Comparison of ENCODE assay signal across 18 mouse cellular contexts in the genomic region with DNA sequence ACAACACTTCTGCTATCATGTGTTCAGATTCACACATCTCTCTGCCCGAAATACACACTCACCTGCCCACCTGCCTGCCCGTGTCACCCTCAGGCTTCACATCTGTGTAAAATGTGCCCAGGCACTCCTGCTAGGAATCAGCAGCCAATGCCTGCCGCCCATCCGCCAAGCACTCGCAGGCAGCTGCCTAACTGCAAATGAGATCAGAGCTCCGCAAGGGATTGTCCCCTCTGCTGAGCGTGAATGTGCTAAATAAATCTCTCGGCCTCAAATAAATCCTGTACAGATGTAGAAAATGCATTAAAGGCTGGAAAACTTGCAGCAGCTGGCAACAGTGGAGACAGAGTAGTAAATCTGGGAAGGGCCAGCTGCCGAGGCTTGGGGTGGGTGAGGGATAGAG. TPM values are rescaled to one million over a fixed set of nuclear protein-coding genes. Genes with fewer than 3 reads are reported as not detected.
DNase-seq lines count a peak whose midpoint lies in the region; ATAC-seq lines count a peak whose summit lies in the region.
"Had no signal": no experiment of that assay in that cellular context is flagged by ENCODE, and none has a peak within 500 bp of the region (broad histone marks: within the 10 kb centered on the region; RNA-seq: fewer than 3 reads in every experiment).

No protein-coding gene starts in this region.

- DNase-seq in hindbrain, embryonic 10.5 days (ENCODE audit: low spot score) = no peak
- DNase-seq in midbrain, embryonic 14.5 days = peak; percentile 55
- DNase-seq in midbrain, embryonic 10.5 days (ENCODE audit: low spot score) = no peak
- no peak for DNase-seq in adrenal gland, postnatal 25 days
- DNase-seq in adrenal gland, postnatal 4 days (ENCODE audit: low spot score in 2 of 2) = no peak
- DNase-seq: adrenal gland, adult 2 months; B cell, adult 2 months; cerebellum, postnatal 14 days; gastrocnemius, postnatal 14 days; heart, postnatal 36 days; kidney, adult 18-20 months had no signal

- no peak overlapping the region for H3K4me2 ChIP-seq in hindbrain, embryonic 13.5 days
- no peak overlapping the region for H3K4me2 ChIP-seq in midbrain, embryonic 14.5 days (ENCODE audit: low read length)
- H3K4me2 ChIP-seq in hindbrain, embryonic 16.5 days (ENCODE audit: low read length) = no peak overlapping the region
- H3K4me2 ChIP-seq in neural tube, embryonic 15.5 days = 0 out of 2 replicates have a peak overlapping the region, but pooled peaks have one; percentile 5
- H3K4me2 ChIP-seq: heart, embryonic 11.5 days; lung, embryonic 15.5 days had no signal

- peak overlapping the region; percentile 55 for H3K27ac ChIP-seq in hindbrain, embryonic 13.5 days
- H3K27ac ChIP-seq in hindbrain, embryonic 10.5 days = no peak overlapping the region
- H3K27ac ChIP-seq in midbrain, embryonic 14.5 days (replicated peaks; ENCODE audit: low read depth, low read length) = no peak overlapping the region
- no peak overlapping the region for H3K27ac ChIP-seq in midbrain, embryonic 10.5 days (replicated peaks)
- H3K27ac ChIP-seq in hindbrain, embryonic 16.5 days (ENCODE audit: low read depth, low read length) = peak overlapping the region; percentile 13; the same call in 1 of the 2 replicates
- H3K27ac ChIP-seq in neural tube, embryonic 15.5 days (replicated peaks) = peak overlapping the region; percentile 71
- H3K27ac ChIP-seq: forebrain, embryonic 10.5 days; lung, embryonic 15.5 days had no signal

- H3K9ac ChIP-seq in hindbrain, embryonic 13.5 days = no peak overlapping the region
- H3K9ac ChIP-seq in midbrain, embryonic 14.5 days (replicated peaks; ENCODE audit: low read length) = no peak overlapping the region
- H3K9ac ChIP-seq in hindbrain, embryonic 16.5 days (ENCODE audit: low read depth, low read length) = no peak overlapping the region
- H3K9ac ChIP-seq in neural tube, embryonic 15.5 days (replicated peaks) = no peak overlapping the region
- H3K9ac ChIP-seq: lung, embryonic 15.5 days had no signal

- no peaks in the 10 kb centered on the region for H3K36me3 ChIP-seq in hindbrain, embryonic 13.5 days
- no peaks in the 10 kb centered on the region for H3K36me3 ChIP-seq in hindbrain, embryonic 10.5 days
- H3K36me3 ChIP-seq in midbrain, embryonic 14.5 days (ENCODE audit: control insufficient read depth, insufficient read depth, low read length) = no peaks in the 10 kb centered on the region
- no peaks in the 10 kb centered on the region for H3K36me3 ChIP-seq in midbrain, embryonic 10.5 days
- H3K36me3 ChIP-seq in hindbrain, embryonic 16.5 days (ENCODE audit: control insufficient read depth, insufficient read depth, low read length) = no peaks in the 10 kb centered on the region
- no peaks in the 10 kb centered on the region for H3K36me3 ChIP-seq in neural tube, embryonic 15.5 days
- H3K36me3 ChIP-seq: forebrain, embryonic 10.5 days; lung, embryonic 15.5 days had no signal

- 47% methylated on average over 9 of the region's 9 CpGs for WGBS in hindbrain, embryonic 13.5 days
- 64% methylated on average over 9 of the region's 9 CpGs for WGBS in hindbrain, embryonic 10.5 days
- 57% methylated on average over 9 of the region's 9 CpGs for WGBS in midbrain, embryonic 14.5 days
- WGBS in midbrain, embryonic 10.5 days = 58% methylated on average over 9 of the region's 9 CpGs
- 47% methylated on average over 9 of the region's 9 CpGs for WGBS in hindbrain, embryonic 16.5 days
- 37% methylated on average over 9 of the region's 9 CpGs for WGBS in neural tube, embryonic 15.5 days

- H3K4me3 ChIP-seq in hindbrain, embryonic 13.5 days = no peak overlapping the region
- H3K4me3 ChIP-seq in hindbrain, embryonic 10.5 days = no peak overlapping the region
- H3K4me3 ChIP-seq in midbrain, embryonic 14.5 days (replicated peaks; ENCODE audit: low read depth, low read length) = no peak overlapping the region
- no peak overlapping the region for H3K4me3 ChIP-seq in midbrain, embryonic 10.5 days
- H3K4me3 ChIP-seq in hindbrain, embryonic 16.5 days (ENCODE audit: low read length) = no peak overlapping the region
- no peak overlapping the region for H3K4me3 ChIP-seq in neural tube, embryonic 15.5 days (replicated peaks)
- H3K4me3 ChIP-seq: forebrain, embryonic 10.5 days; lung, embryonic 15.5 days had no signal

- 0 out of 2 replicates have a peak, but pooled peaks have one; percentile 33 for ATAC-seq in hindbrain, embryonic 13.5 days (ENCODE audit: low FRiP score)
- ATAC-seq in midbrain, embryonic 14.5 days (ENCODE audit: low FRiP score, low TSS enrichment) = no peak
- ATAC-seq in hindbrain, embryonic 16.5 days = no peak; the same call in 1 of the 2 replicates
- ATAC-seq in neural tube, embryonic 15.5 days (ENCODE audit: low FRiP score) = peak; percentile 78

- H3K9me3 ChIP-seq in hindbrain, embryonic 13.5 days = no peaks in the 10 kb centered on the region
- H3K9me3 ChIP-seq in hindbrain, embryonic 10.5 days = no peaks in the 10 kb centered on the region
- H3K9me3 ChIP-seq in midbrain, embryonic 14.5 days (ENCODE audit: control insufficient read depth, low read length) = no peaks in the 10 kb centered on the region
- no peaks in the 10 kb centered on the region for H3K9me3 ChIP-seq in midbrain, embryonic 10.5 days (replicated peaks)
- no peaks in the 10 kb centered on the region for H3K9me3 ChIP-seq in hindbrain, embryonic 16.5 days (ENCODE audit: control insufficient read depth, low read length)
- no peaks in the 10 kb centered on the region for H3K9me3 ChIP-seq in neural tube, embryonic 15.5 days (replicated peaks)
- H3K9me3 ChIP-seq: forebrain, embryonic 10.5 days; lung, embryonic 15.5 days had no signal

- H3K27me3 ChIP-seq in hindbrain, embryonic 13.5 days = no peaks in the 10 kb centered on the region
- H3K27me3 ChIP-seq in hindbrain, embryonic 10.5 days (ENCODE audit: insufficient read depth, poor library complexity, severe bottlenecking) = peaks cover 14% of the 10 kb centered on the region; the same call in 1 of the 2 replicates
- no peaks in the 10 kb centered on the region for H3K27me3 ChIP-seq in midbrain, embryonic 14.5 days (ENCODE audit: control insufficient read depth, insufficient read depth, low read length)
- peaks cover 4% of the 10 kb centered on the region; the same call in 1 of the 2 replicates for H3K27me3 ChIP-seq in midbrain, embryonic 10.5 days (ENCODE audit: low read depth, poor library complexity, severe bottlenecking)
- no peaks in the 10 kb centered on the region for H3K27me3 ChIP-seq in hindbrain, embryonic 16.5 days (replicated peaks; ENCODE audit: control insufficient read depth, insufficient read depth, low read length)
- H3K27me3 ChIP-seq in neural tube, embryonic 15.5 days (replicated peaks) = no peaks in the 10 kb centered on the region

- H3K4me1 ChIP-seq in hindbrain, embryonic 13.5 days (replicated peaks) = peaks cover 17% of the 10 kb centered on the region
- H3K4me1 ChIP-seq in hindbrain, embryonic 10.5 days (replicated peaks) = peaks cover 15% of the 10 kb centered on the region
- no peaks in the 10 kb centered on the region for H3K4me1 ChIP-seq in midbrain, embryonic 14.5 days (ENCODE audit: control insufficient read depth, insufficient read depth, low read length)
- H3K4me1 ChIP-seq in midbrain, embryonic 10.5 days = peaks cover 8% of the 10 kb centered on the region
- H3K4me1 ChIP-seq in hindbrain, embryonic 16.5 days (ENCODE audit: control insufficient read depth, insufficient read depth, low read depth, low read length) = no peaks in the 10 kb centered on the region; the same call in 1 of the 2 replicates
- peaks cover 21% of the 10 kb centered on the region for H3K4me1 ChIP-seq in neural tube, embryonic 15.5 days
- H3K4me1 ChIP-seq: forebrain, embryonic 10.5 days; lung, embryonic 15.5 days had no signal

RNA-seq across cellular contexts. Expression of gene Syt2, which starts 36.0 kb away (rescaled TPM):
- 3.8 and 8.2 TPM in 2 replicates for polyA plus RNA-seq in hindbrain, embryonic 13.5 days (2015; fragmentation: Nextera tagmentation; extraction: Ambion mirVana)
- polyA plus RNA-seq in hindbrain, embryonic 10.5 days (2016; fragmentation: Nextera tagmentation; extraction: Ambion mirVana) = 4.8 and 4.9 TPM in 2 replicates
- polyA plus RNA-seq in midbrain, embryonic 14.5 days (2014; fragmentation: Nextera tagmentation; extraction: Ambion mirVana) = 1.3 and 2.1 TPM in 2 replicates
- 2.7 TPM in 2 replicates for polyA plus RNA-seq in midbrain, embryonic 10.5 days (2016; fragmentation: Nextera tagmentation; extraction: Ambion mirVana)
- 11.9 and 14.9 TPM in 2 replicates for polyA plus RNA-seq in hindbrain, embryonic 16.5 days (2015; fragmentation: Nextera tagmentation; extraction: Ambion mirVana)
- 20.4 and 23.4 TPM in 2 replicates for polyA plus RNA-seq in neural tube, embryonic 15.5 days (2015; fragmentation: Nextera tagmentation; extraction: Ambion mirVana)
- 0.18 TPM in 1 of 2 replicates, not detected in the other for total RNA-seq in adrenal gland, postnatal 25 days (2021)
- total RNA-seq in adrenal gland, postnatal 4 days (2021) = 1 to 10 TPM; 1.5 to 2.9 TPM
- total RNA-seq: heart, postnatal 36 days; megakaryocyte, adult 5-6 weeks had no signal

Comparison
In these comparisons a context has a peak if more than half of its experiments do, and no peak if none do; other contexts are left out.
1. ATAC-seq: peak in hindbrain, embryonic 13.5 days (single experiment) and neural tube, embryonic 15.5 days (single experiment); none in midbrain, embryonic 14.5 days (single experiment) and hindbrain, embryonic 16.5 days (single experiment).
2. H3K27ac ChIP-seq: peak in hindbrain, embryonic 13.5 days (single experiment), hindbrain, embryonic 16.5 days (single experiment) and neural tube, embryonic 15.5 days (single experiment); none in hindbrain, embryonic 10.5 days (single experiment), midbrain, embryonic 14.5 days (single experiment) and midbrain, embryonic 10.5 days (single experiment).